ENCODE assay signal across 35 mouse cellular contexts in the genomic region with DNA sequence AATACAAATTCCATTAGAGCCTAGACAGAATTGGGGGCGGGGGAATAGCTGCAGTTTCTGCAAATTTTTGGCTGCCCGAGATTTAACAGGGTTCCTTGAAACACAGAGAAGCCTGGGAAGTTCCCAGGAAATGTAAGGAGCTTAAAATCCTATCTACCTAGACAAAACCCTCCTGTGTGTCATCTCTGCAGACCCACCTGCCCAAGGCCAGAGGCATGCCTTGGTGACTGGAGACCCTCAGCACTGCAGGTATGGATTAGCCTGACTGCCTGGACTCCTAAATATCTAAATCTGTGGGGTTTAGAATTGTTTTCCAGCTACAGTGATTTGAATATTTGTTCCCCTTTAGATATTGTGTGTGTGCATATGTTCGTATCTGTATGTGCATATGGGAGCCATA. TPM values are rescaled to one million over a fixed set of nuclear protein-coding genes. Genes with fewer than 3 reads are reported as not detected.
"Had no signal": no experiment of that assay in that cellular context is flagged by ENCODE, and none has a peak within 500 bp of the region (broad histone marks: within the 10 kb centered on the region; RNA-seq: fewer than 3 reads in every experiment).

No protein-coding gene starts in this region.

- H3K27ac ChIP-seq: left cerebral cortex, adult 2 months; limb, embryonic 10.5 days; limb, embryonic 12.5 days; limb, embryonic 13.5 days; limb, embryonic 15.5 days; liver, embryonic 12.5 days; liver, embryonic 13.5 days; liver, embryonic 14.5 days; liver, embryonic 15.5 days; lung, embryonic 15.5 days; macrophage; midbrain, embryonic 10.5 days; midbrain, embryonic 12.5 days; midbrain, embryonic 13.5 days; midbrain, embryonic 15.5 days; neural tube, embryonic 12.5 days had no signal

- H3K36me3 ChIP-seq: limb, embryonic 10.5 days; limb, embryonic 12.5 days; limb, embryonic 13.5 days; limb, embryonic 15.5 days; liver, embryonic 12.5 days; liver, embryonic 13.5 days; liver, embryonic 15.5 days; lung, embryonic 15.5 days; midbrain, embryonic 10.5 days; midbrain, embryonic 12.5 days; midbrain, embryonic 13.5 days; midbrain, embryonic 15.5 days; neural tube, embryonic 12.5 days had no signal

- H3K4me3 ChIP-seq: left cerebral cortex, adult 2 months; limb, embryonic 10.5 days; limb, embryonic 12.5 days; limb, embryonic 13.5 days; limb, embryonic 15.5 days; liver, embryonic 12.5 days; liver, embryonic 13.5 days; liver, embryonic 15.5 days; lung, embryonic 15.5 days; midbrain, embryonic 10.5 days; midbrain, embryonic 12.5 days; midbrain, embryonic 13.5 days; midbrain, embryonic 15.5 days; myocyte; neural tube, embryonic 12.5 days had no signal

- H3K9ac ChIP-seq: limb, embryonic 12.5 days; limb, embryonic 13.5 days; limb, embryonic 15.5 days; liver, embryonic 12.5 days; liver, embryonic 13.5 days; liver, embryonic 14.5 days; liver, embryonic 15.5 days; liver, postnatal 0 days; lung, embryonic 14.5 days; lung, embryonic 15.5 days; midbrain, embryonic 12.5 days; midbrain, embryonic 13.5 days; midbrain, embryonic 15.5 days; neural tube, embryonic 12.5 days had no signal

- H3K4me2 ChIP-seq: limb, embryonic 12.5 days; limb, embryonic 13.5 days; limb, embryonic 15.5 days; liver, embryonic 11.5 days; liver, embryonic 12.5 days; liver, embryonic 13.5 days; liver, embryonic 15.5 days; lung, embryonic 14.5 days; lung, embryonic 15.5 days; midbrain, embryonic 12.5 days; midbrain, embryonic 13.5 days; midbrain, embryonic 15.5 days; neural tube, embryonic 12.5 days had no signal

- H3K27me3 ChIP-seq: limb, embryonic 12.5 days; limb, embryonic 13.5 days; limb, embryonic 15.5 days; liver, embryonic 12.5 days; liver, embryonic 13.5 days; liver, embryonic 15.5 days; lung, embryonic 15.5 days; midbrain, embryonic 12.5 days; midbrain, embryonic 13.5 days; midbrain, embryonic 15.5 days; neural tube, embryonic 12.5 days had no signal

- ATAC-seq: liver, embryonic 12.5 days; liver, postnatal 0 days; lung, postnatal 0 days; midbrain, embryonic 13.5 days; midbrain, embryonic 15.5 days; midbrain, embryonic 16.5 days had no signal

- H3K9me3 ChIP-seq: limb, embryonic 10.5 days; limb, embryonic 12.5 days; limb, embryonic 13.5 days; limb, embryonic 15.5 days; lung, embryonic 15.5 days; midbrain, embryonic 10.5 days; midbrain, embryonic 12.5 days; midbrain, embryonic 13.5 days; midbrain, embryonic 15.5 days; neural tube, embryonic 12.5 days had no signal

- H3K4me1 ChIP-seq: liver, embryonic 12.5 days; liver, embryonic 13.5 days; liver, embryonic 15.5 days; lung, embryonic 15.5 days; midbrain, embryonic 12.5 days; midbrain, embryonic 13.5 days; neural tube, embryonic 12.5 days had no signal

- DNase-seq: left cerebral cortex, postnatal 4 days; liver; liver, embryonic 13.5 days; liver, postnatal 0 days; lung, adult 18-20 months; lung, adult 2 months; lung, embryonic 14.5 days; lung, postnatal 10 days; lung, postnatal 14 days; lung, postnatal 36 days; lung, postnatal 4 days; midbrain, embryonic 14.5 days had no signal

RNA-seq across cellular contexts. Expression of a gene that starts 35.3 kb away (rescaled TPM):
- total RNA-seq: liver, adult 2 months; megakaryocyte progenitor cell, adult 5-6 weeks; megakaryocyte-erythroid progenitor cell, adult 5-6 weeks; monocyte, adult 5-6 weeks had no signal
- polyA plus RNA-seq: liver, adult 2 months; liver, embryonic 12.5 days; liver, postnatal 0 days; lung, adult 2 months; lung, embryonic 14.5 days; lung, postnatal 0 days; macrophage; myocyte had no signal
